Mouse (Mus musculus) megakaryocyte, embryonic 14.5 days (primary cell): ENCODE results near the gene Tmem109.

Source experiments
- FLI1 ChIP-seq: IDR thresholded peaks from 2 replicates; pipeline ENCODE4 v1.6.1; 2012; ENCODE audit warnings: low read length, inconsistent platforms, mixed read lengths
- GATA1 ChIP-seq: IDR thresholded peaks from 3 replicates; pipeline ENCODE4 v1.6.1; 2012; ENCODE audit warnings: mixed read lengths, low read length, inconsistent platforms, borderline replicate concordance

GRCm38 (mm10) chr19:10916506-10916905 lies 34.7 kb upstream of the Tmem109 start:
- TF ChIP-seq GATA1 (no peak), FLI1 (no peak)
